9 mouse cellular contexts compared by ENCODE assay signal in genomic region chr8:126909371-126909802, GRCm38 (mm10). TPM values are rescaled to one million over a fixed set of nuclear protein-coding genes. Genes with fewer than 3 reads are reported as not detected.
DNase-seq lines count a peak whose midpoint lies in the region; ATAC-seq and TF ChIP-seq lines count a peak whose summit lies in the region.
"Had no signal": no experiment of that assay in that cellular context is flagged by ENCODE, and none has a peak within 500 bp of the region (broad histone marks: within the 10 kb centered on the region; RNA-seq: fewer than 3 reads in every experiment).

No protein-coding gene starts in this region.

- 52% methylated on average over 10 of the region's 10 CpGs for WGBS in kidney, embryonic 16.5 days
- WGBS in kidney, postnatal 0 days, result 41% methylated on average over 10 of the region's 10 CpGs

- no peaks in the 10 kb centered on the region for H3K9me3 ChIP-seq in kidney, embryonic 16.5 days (ENCODE audit: low read length)
- no peaks in the 10 kb centered on the region for H3K9me3 ChIP-seq in kidney, postnatal 0 days (replicated peaks; ENCODE audit: low read length)
- H3K9me3 ChIP-seq: hindbrain, embryonic 15.5 days had no signal

- no peak overlapping the region for H3K27ac ChIP-seq in kidney, embryonic 16.5 days (ENCODE audit: low read length)
- peak overlapping the region; percentile 84 for H3K27ac ChIP-seq in gastrocnemius, adult 2 months
- H3K27ac ChIP-seq in kidney, postnatal 0 days, result peak overlapping the region; percentile 25; the same call in 1 of the 2 replicates
- H3K27ac ChIP-seq: hindbrain, embryonic 15.5 days had no signal

- no peak overlapping the region for H3K4me2 ChIP-seq in kidney, embryonic 16.5 days (replicated peaks; ENCODE audit: low read depth, low read length)
- H3K4me2 ChIP-seq in kidney, postnatal 0 days (ENCODE audit: low read length), result no peak overlapping the region
- H3K4me2 ChIP-seq in myocyte (ENCODE audit: low read depth), result peak overlapping the region; percentile 34
- H3K4me2 ChIP-seq: hindbrain, embryonic 15.5 days had no signal

- no peaks in the 10 kb centered on the region for H3K36me3 ChIP-seq in kidney, embryonic 16.5 days (ENCODE audit: insufficient read depth, low read length)
- H3K36me3 ChIP-seq in kidney, postnatal 0 days (ENCODE audit: insufficient read depth, low read length), result no peaks in the 10 kb centered on the region
- no peaks in the 10 kb centered on the region for H3K36me3 ChIP-seq in myocyte (ENCODE audit: control insufficient read depth, insufficient read depth)
- H3K36me3 ChIP-seq: hindbrain, embryonic 15.5 days had no signal

- no peak overlapping the region for H3ac ChIP-seq in myocyte (ENCODE audit: control insufficient read depth, insufficient read length)

- DNase-seq in kidney, adult 11 months, result peak; percentile 65
- peak; percentile 84 for DNase-seq in gastrocnemius, adult 2 months
- DNase-seq in kidney, postnatal 0 days (ENCODE audit: low spot score), result no peak
- no peak for DNase-seq in frontal cortex, adult 2 months (ENCODE audit: extremely low spot score in 1 of 2, low spot score in 1 of 2)
- no peak for DNase-seq in layer of hippocampus, adult 8-10 months (ENCODE audit: low spot score in 2 of 2)

- ATAC-seq in kidney, embryonic 16.5 days (ENCODE audit: low FRiP score, low TSS enrichment), result no peak
- ATAC-seq in kidney, postnatal 0 days (replicated peaks; ENCODE audit: low FRiP score, low read depth), result no peak
- ATAC-seq in inflammation-experienced regulatory T-cells, adult 6 months, result no peak

- H3K9ac ChIP-seq in kidney, embryonic 16.5 days (replicated peaks; ENCODE audit: low read length), result no peak overlapping the region
- H3K9ac ChIP-seq in kidney, postnatal 0 days (ENCODE audit: low read depth, low read length), result no peak overlapping the region
- H3K9ac ChIP-seq: hindbrain, embryonic 15.5 days had no signal

- H3K79me2 ChIP-seq in myocyte (ENCODE audit: control insufficient read depth, insufficient read depth), result no peaks in the 10 kb centered on the region

- TF ChIP-seq CTCF in gastrocnemius, adult 2 months (IDR thresholded peaks at IDR 0.05), result no peak
- no peak for TF ChIP-seq CTCF in kidney, postnatal 0 days (IDR thresholded peaks at IDR 0.05; ENCODE audit: low read depth)

- H3K27me3 ChIP-seq in kidney, embryonic 16.5 days (ENCODE audit: insufficient read depth, low read length), result no peaks in the 10 kb centered on the region
- no peaks in the 10 kb centered on the region for H3K27me3 ChIP-seq in kidney, postnatal 0 days (ENCODE audit: insufficient read depth, low read length)
- no peaks in the 10 kb centered on the region for H3K27me3 ChIP-seq in myocyte (ENCODE audit: control insufficient read depth, insufficient read depth, insufficient read length)
- H3K27me3 ChIP-seq: hindbrain, embryonic 15.5 days had no signal

- H3K4me3 ChIP-seq in kidney, embryonic 16.5 days (ENCODE audit: low read length), result no peak overlapping the region
- peak overlapping the region; percentile 11; the same call in 1 of the 2 replicates for H3K4me3 ChIP-seq in gastrocnemius, adult 2 months
- H3K4me3 ChIP-seq in kidney, postnatal 0 days (replicated peaks; ENCODE audit: low read depth, low read length), result no peak overlapping the region
- no peak overlapping the region for H3K4me3 ChIP-seq in myocyte
- H3K4me3 ChIP-seq: hindbrain, embryonic 15.5 days had no signal

- H3K4me1 ChIP-seq in kidney, embryonic 16.5 days (ENCODE audit: insufficient read depth, low read length), result peaks cover 34% of the 10 kb centered on the region
- peaks cover 4% of the 10 kb centered on the region for H3K4me1 ChIP-seq in kidney, postnatal 0 days (replicated peaks; ENCODE audit: insufficient read depth, low read length)

- no peak for TF ChIP-seq POLR2A in myocyte (IDR thresholded peaks at IDR 0.05; ENCODE audit: insufficient read length, low read depth)

- intact Hi-C loops in gastrocnemius, adult 2 months (cut with DNase I), result loop anchor here (5.0 kb wide), 1 partner anchor 67 kb away; no protein-coding TSS in a partner anchor

TF ChIP-seq in myocyte, 11 proteins besides CTCF, POLR2A, EP300 and RAD21:
- TF ChIP-seq MYOG (IDR thresholded peaks at IDR 0.05; ENCODE audit: control insufficient read depth in 1 of 3, insufficient read depth in 1 of 3, insufficient read length in 2 of 3, low read depth in 2 of 3) (peak in 1 of 3 experiments; percentile 80), MAX (IDR thresholded peaks at IDR 0.05; ENCODE audit: low read depth) (no peak), POLR2AphosphoS2 (IDR thresholded peaks at IDR 0.05; ENCODE audit: insufficient read length, low read depth) (no peak), USF1 (IDR thresholded peaks at IDR 0.05; ENCODE audit: low read depth) (no peak), MYOD1 (IDR thresholded peaks at IDR 0.05; ENCODE audit: control insufficient read depth in 1 of 3, insufficient read length in 2 of 3, low read depth in 2 of 3) (peak in 2 of 3 experiments; percentile 11 to 66), SRF (IDR thresholded peaks at IDR 0.05; ENCODE audit: control insufficient read depth, insufficient read length, low read depth) (no peak), TCF12 (IDR thresholded peaks at IDR 0.05; ENCODE audit: insufficient read depth, poor library complexity, severe bottlenecking) (no peak), E2F4 (IDR thresholded peaks at IDR 0.05; ENCODE audit: insufficient read depth) (no peak), REST (IDR thresholded peaks at IDR 0.05; ENCODE audit: insufficient read depth, insufficient read length) (no peak), TCF3 (IDR thresholded peaks at IDR 0.05; ENCODE audit: insufficient read length, low read depth) (no peak), CEBPB (IDR thresholded peaks at IDR 0.05; ENCODE audit: insufficient read depth, poor library complexity, severe bottlenecking) (no peak)
TF ChIP-seq in myocyte: peak in this region for 2.

RNA-seq across cellular contexts. Expression of gene Tomm20, which starts 36.3 kb away (rescaled TPM):
- polyA plus RNA-seq in kidney, embryonic 16.5 days (2015; fragmentation: Nextera tagmentation; extraction: Ambion mirVana), result 258 and 264 TPM in 2 replicates
- total RNA-seq in gastrocnemius, adult 2 months (2021), result 100 to 1,000 TPM in 1 of 2 experiments, 10 to 100 TPM in 1; 92.0 to 104 TPM
- 309 and 315 TPM in 2 replicates for polyA plus RNA-seq in kidney, postnatal 0 days (2015; fragmentation: Nextera tagmentation; extraction: Ambion mirVana)
- polyA plus RNA-seq in myocyte (2012; fragmentation: generic; extraction: Trizol), result 327 TPM
- 104 and 115 TPM in 2 replicates for polyA plus RNA-seq in frontal cortex, adult 2 months (2012; rRNA removed)
- total RNA-seq in layer of hippocampus, adult 8-10 months (2022), result 100 to 1,000 TPM; 187 to 204 (median 195) TPM
- polyA plus RNA-seq in inflammation-experienced regulatory T-cells, adult 6 months (2017; shearing (Covaris generic)), result 10 to 100 TPM; 36.5 to 96.0 (median 72.6) TPM

Comparison
In these comparisons a context has a peak if more than half of its experiments do, and no peak if none do; other contexts are left out.
1. DNase-seq: peak in kidney, adult 11 months (single experiment) and gastrocnemius, adult 2 months (single experiment); none in kidney, postnatal 0 days (single experiment), frontal cortex, adult 2 months (0 of 2) and layer of hippocampus, adult 8-10 months (0 of 2).